Mouse (Mus musculus) thymus, adult 2 months (tissue): ENCODE measurements around the gene Olfr804.

Source experiments
- CTCF ChIP-seq: fragments of 200-500 bp; IDR thresholded peaks from 2 replicates; pipeline ENCODE4 v1.5.1; 2012; ENCODE audit warnings: mild to moderate bottlenecking, control low read depth, low read length, moderate library complexity, borderline replicate concordance; ENCODE audit not compliant: control insufficient read depth, poor library complexity, insufficient read depth; ENCODE audit errors: extremely low read depth
- POLR2A ChIP-seq: fragments of 200-500 bp; IDR thresholded peaks from 2 replicates; pipeline ENCODE4 v1.6.1; 2012; ENCODE audit warnings: mild to moderate bottlenecking, low read length, control low read depth, moderate library complexity; ENCODE audit not compliant: control insufficient read depth, poor library complexity, insufficient read depth; ENCODE audit errors: extremely low read depth

DNA sequence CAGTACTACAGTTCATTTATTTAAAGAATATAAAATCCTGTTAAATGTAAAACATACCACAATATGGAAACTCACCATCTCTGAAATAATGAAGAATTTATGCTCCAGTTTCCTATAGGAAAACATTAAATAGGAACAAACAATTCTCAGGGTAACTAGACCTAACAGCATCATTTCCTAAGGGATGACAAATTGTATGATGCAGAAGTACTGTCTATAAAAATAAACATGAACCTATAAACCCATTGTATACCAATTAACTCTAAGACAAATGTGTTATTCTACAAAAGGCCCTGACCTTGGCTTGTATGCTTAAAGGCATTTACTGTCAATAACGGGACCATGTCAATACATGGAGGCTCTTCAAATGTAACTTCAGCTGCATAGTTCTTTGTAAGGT is 29.2 kb upstream of the Olfr804 start, which contains the start of gene Olfr801:
- TF ChIP-seq CTCF = no peak
- no peak for TF ChIP-seq POLR2A
